Mouse (Mus musculus) CD4-positive, CD25-positive, alpha-beta regulatory T cell, adult 4 months (primary cell): Measurements from ENCODE around the gene Slc25a51. TPM values are rescaled to one million over a fixed set of nuclear protein-coding genes. Genes with fewer than 3 reads are reported as not detected.

Source experiments
- ATAC-seq: one replicate; pipeline ENCODE4 v1.8.0; 2017
- polyA plus RNA-seq, 2 experiments: library from polyadenylated mRNA; unstranded; fragments of 100-300 nt; shearing (Covaris generic); gene quantifications; one replicate each; pipeline ENCODE4 v1.2.1; 2017

Slc25a51 gene
- 10 to 100 TPM; 41.0 to 66.6 TPM for polyA plus RNA-seq

DNA sequence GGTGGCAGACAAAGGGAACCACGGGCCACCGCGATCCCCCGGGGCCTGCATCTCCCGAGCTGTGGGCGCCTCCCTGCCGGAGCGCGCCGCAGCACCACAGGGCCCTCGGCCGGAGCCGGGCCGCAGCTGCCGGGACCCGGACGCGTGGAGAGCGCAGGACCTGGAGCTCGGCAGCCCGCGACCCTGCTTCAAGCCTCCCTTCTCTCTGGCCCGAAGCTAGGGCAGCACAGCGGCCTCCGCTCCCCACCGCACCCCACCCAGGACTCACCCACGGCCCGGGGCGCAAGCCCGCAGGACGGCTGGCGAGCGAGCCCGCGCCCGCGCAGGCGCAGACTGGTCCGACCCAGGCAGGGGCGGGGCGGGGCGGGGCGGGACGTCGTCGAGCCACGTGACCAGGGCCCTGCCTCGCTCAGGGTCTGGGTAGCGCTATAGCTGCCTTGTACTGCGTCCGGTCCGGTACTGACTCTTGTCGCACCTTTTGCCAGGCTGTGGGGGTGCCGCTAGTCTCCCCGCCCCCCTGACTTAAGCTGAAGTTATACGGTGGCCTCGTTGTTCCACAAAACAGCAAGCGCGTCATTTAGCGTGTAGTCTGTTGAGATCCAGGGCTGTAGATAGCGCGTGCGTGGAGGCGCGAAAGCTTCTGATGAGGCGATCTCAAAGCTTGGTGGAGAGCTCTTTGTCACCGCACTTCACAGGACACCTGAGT lies at the start of gene Slc25a51:
Slc25a51 (minus strand) TSS at position 340 of the 706 bp plus-strand sequence.
- ATAC-seq, result peak; percentile 88

DNA sequence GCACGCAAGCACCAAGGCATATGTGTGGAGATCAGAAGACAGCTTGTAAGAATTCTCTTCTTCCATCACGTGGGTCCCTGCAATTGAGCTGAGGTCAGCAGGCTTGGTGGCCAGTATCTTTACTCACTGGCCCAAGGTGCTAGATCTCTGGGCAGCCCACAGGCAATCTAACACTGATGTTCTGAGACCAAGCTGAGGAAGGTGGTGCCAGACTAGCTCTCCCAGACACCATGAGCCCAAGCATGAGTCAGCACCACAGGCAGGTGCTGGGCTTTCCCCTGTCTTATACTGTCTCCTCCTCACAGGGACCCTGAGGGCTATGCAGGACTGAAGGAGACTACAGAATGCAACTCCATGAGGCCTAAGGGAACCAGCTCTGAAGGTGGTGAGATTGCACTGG lies 49.0 kb upstream of the Slc25a51 start:
- no peak for ATAC-seq

DNA sequence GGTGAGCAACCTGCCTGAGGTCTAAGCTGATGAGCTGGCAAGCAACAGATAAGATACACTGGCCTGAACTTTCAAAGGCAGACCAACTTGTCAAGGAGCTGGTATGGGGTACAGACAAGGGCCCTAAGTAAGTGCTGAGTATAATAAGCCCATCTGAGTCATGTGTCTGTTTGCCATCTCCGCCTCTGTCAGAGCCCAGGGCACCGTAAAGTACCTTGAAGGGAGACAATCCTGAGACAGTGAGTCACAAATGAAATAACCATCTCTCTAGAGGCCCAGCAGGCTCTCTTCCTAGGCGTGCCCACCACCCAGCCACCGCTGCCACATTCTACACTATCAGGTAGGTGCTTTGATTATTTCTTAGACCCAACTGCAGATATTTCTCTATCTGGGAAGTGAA lies 46.4 kb upstream of the Slc25a51 start:
- ATAC-seq, result no peak

- ATAC-seq, result peak; percentile 45
Observed at GRCm38 (mm10) chr4:45453271-45453851, 44.8 kb upstream of the Slc25a51 start.

- no peak for ATAC-seq
Observed at GRCm38 (mm10) chr4:45452569-45453111, 44.1 kb upstream of the Slc25a51 start.

- ATAC-seq, result no peak
Observed at GRCm38 (mm10) chr4:45449012-45449411, 40.4 kb upstream of the Slc25a51 start.

- ATAC-seq, result no peak
Observed at GRCm38 (mm10) chr4:45448481-45448880, 39.9 kb upstream of the Slc25a51 start.

DNA sequence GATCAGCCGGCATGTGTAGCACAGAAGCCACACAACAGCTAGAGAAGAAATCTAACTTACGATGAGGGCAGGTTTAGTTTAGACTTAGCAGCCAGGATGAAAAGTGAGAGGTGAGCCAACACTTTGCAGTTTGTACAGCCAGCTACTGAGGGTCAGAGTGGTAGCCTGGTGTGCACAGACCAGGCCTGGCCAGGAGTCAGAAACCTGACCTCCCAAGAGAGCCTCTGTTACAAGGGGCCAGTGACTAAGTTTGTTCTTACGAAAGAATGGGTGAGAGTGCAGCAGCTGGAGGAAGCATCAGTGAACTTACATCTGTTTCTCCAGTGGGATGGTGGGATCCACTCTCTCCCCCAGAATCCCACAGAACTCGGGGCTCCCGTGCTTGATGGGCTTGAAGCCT lies 38.6 kb upstream of the Slc25a51 start:
- ATAC-seq, result no peak

DNA sequence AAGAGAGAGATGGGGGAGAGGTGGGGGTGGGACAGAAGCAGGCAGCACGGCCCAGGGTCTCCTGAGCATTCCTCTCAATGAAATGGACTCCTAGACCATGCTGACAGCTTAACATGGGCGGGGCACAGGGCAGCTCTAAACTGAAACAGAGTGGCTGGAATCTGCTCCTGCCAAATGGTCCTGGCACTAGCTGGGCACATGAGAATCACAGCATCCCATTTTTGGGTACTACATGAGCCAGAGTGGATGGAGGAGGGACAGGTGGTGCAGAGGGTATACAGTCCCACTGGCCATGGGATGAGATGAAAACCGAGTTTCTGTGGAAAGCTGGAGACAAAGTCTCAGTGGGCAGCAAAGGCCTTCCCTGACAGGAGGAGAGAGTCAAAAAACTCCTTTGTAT lies 36.7 kb upstream of the Slc25a51 start:
- ATAC-seq, result no peak

GRCm38 (mm10) chr4:45444813-45445212 lies 36.2 kb upstream of the Slc25a51 start:
- no peak for ATAC-seq

GRCm38 (mm10) chr4:45443652-45444051 lies 35.1 kb upstream of the Slc25a51 start:
- ATAC-seq, result no peak

GRCm38 (mm10) chr4:45442237-45442636 lies 33.7 kb upstream of the Slc25a51 start:
- ATAC-seq, result no peak

DNA sequence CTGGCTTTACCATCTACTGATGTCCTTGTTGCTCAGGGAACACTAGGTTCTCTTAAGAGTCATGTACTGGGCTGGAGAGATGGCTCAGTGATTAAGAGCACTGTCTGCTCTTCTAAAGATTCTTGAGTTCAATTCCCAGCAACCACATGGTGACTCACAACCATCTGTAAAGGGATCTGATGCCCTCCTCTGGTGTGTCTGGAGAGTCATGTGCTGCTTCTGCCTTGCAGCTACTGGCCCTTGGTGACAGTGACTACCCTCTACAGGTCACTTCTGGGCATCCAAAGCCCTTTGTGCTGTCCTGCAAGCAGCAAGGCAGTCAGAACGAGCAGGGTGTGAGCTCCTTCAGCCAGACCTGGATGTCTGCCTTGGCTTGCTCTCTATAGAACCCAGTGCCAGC lies 33.2 kb upstream of the Slc25a51 start:
- ATAC-seq, result no peak

- ATAC-seq, result no peak
Observed at GRCm38 (mm10) chr4:45439281-45439680, 30.7 kb upstream of the Slc25a51 start.

DNA sequence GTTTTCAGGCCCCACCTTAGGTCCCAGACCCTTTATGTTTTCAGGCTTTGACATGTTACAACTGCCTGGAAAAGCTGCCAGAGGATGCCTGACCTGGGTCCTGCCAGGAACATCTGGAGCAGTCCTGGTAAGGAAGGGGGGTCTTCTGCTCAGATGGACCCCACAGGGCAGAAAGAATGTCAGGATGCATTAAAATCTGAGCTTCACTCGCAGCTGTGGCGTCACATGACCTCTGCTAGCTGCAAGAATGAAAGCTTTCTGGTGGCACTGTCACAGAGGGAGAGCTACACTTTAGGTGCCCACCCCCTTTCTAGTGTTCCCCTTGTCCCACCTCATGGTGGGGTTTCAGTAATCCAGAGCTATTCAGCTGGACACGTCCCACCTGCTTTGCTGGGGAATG lies 28.4 kb upstream of the Slc25a51 start:
- ATAC-seq, result no peak

DNA sequence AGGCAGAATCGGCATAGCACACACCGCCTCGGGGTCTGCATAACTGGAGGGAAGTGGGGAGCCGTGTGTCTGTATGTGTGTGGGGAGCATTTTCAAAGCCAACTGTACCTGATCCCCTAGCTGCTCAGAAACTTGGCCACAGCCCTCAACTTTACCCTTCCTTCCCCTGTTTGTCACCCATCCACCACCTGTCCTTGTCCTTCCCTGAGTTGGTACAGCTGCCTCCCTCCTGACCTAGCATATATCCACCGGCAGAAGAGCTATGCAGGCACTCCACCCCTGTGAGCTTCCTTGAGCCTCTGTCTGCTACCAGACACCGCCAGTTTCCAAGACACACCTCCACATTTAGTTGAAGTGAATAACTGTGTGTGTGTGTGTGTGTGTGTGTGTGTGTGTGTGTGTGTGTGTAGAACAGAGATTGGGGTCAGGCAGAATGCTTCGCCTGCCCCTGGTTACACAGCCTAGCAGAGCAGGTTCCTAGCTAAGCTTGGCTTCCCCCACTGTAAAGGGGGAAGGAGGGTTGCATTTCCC lies 27.9 kb upstream of the Slc25a51 start:
- no peak for ATAC-seq

GRCm38 (mm10) chr4:45435899-45436298 lies 27.3 kb upstream of the Slc25a51 start:
- ATAC-seq, result no peak

GRCm38 (mm10) chr4:45434681-45435080 lies 26.1 kb upstream of the Slc25a51 start:
- no peak for ATAC-seq

DNA sequence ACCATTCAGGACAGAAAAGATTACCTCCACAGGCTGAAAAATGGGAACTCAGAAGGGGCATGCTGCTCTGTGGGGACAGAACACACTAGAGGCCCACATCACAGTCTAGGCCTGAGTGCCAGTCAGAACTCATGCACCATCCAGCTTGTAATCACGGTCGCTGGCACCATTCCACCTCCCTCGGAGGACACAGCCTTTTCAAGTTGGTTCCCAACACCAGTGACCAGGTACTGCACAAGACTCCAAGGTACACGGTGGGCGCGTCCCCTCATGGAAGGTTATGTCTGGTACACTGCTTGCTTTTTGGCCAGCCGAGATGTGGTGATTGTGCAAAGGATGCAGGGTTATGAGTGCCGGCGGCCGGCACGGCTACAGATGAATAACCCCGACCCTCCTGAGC lies 25.5 kb upstream of the Slc25a51 start:
- no peak for ATAC-seq

DNA sequence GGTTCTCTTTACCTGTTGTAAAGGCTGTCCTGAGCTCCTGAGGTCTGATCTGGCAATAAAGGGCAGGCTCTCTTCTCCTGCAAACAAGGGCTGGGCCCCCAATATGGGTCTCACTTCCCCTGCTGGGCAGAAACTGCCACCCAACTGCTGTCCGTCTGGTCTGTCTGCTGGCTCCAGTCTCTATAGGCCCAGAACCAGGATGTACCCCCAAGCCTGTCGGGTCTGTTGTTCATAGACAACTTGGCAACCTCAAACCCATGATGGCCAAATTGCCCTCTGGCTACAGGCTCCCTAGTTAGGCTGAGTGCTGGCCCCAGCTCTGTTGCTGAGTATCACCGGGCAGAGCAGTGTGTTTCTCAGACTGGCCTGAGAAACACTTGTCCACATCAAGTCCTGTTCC lies 23.2 kb upstream of the Slc25a51 start:
- no peak for ATAC-seq

GRCm38 (mm10) chr4:45431316-45431715 lies 22.8 kb upstream of the Slc25a51 start:
- no peak for ATAC-seq

DNA sequence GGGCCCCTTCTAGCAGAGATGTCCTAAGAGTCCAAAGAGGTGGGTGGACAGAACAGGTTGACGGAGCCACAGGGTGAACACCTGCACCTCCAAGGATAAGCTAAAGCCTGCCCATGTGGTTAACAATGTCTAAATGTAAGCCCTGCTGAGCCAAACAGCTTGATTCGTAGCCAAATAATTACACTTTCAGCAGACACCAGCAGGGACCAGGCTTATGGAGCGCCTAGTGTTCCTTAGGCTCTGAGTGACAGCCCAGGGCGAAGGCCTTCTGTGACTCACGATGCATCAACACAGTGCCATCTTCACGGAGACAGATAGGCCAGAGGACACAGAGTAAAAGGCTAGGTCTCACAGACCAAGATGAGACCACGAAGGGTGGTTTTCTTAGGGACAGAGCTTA lies 20.9 kb upstream of the Slc25a51 start:
- no peak for ATAC-seq

- ATAC-seq, result no peak
Observed at GRCm38 (mm10) chr4:45426724-45427457, 18.3 kb upstream of the Slc25a51 start.
